Mouse (Mus musculus): ENCODE results near the gene Lima1. TPM values are rescaled to one million over a fixed set of nuclear protein-coding genes. Genes with fewer than 3 reads are reported as not detected.

Gene Lima1
- polyA plus RNA-seq, 1 experiment from 2014 or later: 96.4 TPM

GRCm38 (mm10) chr15:99740229-99740628 is 135.0 kb downstream of the Lima1 start:
- no peak overlapping the region for H3K4me2 ChIP-seq (replicated peaks)
- no peaks in the 10 kb centered on the region for H3K9me3 ChIP-seq
- WGBS: 94% methylated on average over 4 of the region's 4 CpGs
- no peaks in the 10 kb centered on the region for H3K27me3 ChIP-seq (replicated peaks)
- no peaks in the 10 kb centered on the region for H3K4me1 ChIP-seq (replicated peaks)
- peaks cover 31% of the 10 kb centered on the region for H3K36me3 ChIP-seq
- H3K9ac ChIP-seq: no peak overlapping the region
- ATAC-seq: no peak
- no peak overlapping the region for H3K27ac ChIP-seq
- no peak overlapping the region for H3K4me3 ChIP-seq (replicated peaks)

GRCm38 (mm10) chr15:99736675-99737074 is 138.6 kb downstream of the Lima1 start:
- H3K4me1 ChIP-seq (replicated peaks): no peaks in the 10 kb centered on the region
- 87% methylated on average over 11 of the region's 11 CpGs for WGBS
- no peak overlapping the region for H3K4me2 ChIP-seq (replicated peaks)
- peaks cover 27% of the 10 kb centered on the region for H3K36me3 ChIP-seq
- H3K4me3 ChIP-seq (replicated peaks): no peak overlapping the region
- H3K9ac ChIP-seq: no peak overlapping the region
- H3K9me3 ChIP-seq: no peaks in the 10 kb centered on the region
- no peaks in the 10 kb centered on the region for H3K27me3 ChIP-seq (replicated peaks)
- no peak overlapping the region for H3K27ac ChIP-seq
- ATAC-seq: no peak

- Histone ChIP-seq H3K4me1 (replicated peaks) (no peaks in the 10 kb centered on the region), H3K4me3 (replicated peaks) (no peak overlapping the region), H3K4me2 (replicated peaks) (no peak overlapping the region), H3K9ac (no peak overlapping the region), H3K27me3 (replicated peaks) (no peaks in the 10 kb centered on the region), H3K9me3 (no peaks in the 10 kb centered on the region), H3K36me3 (peaks cover 27% of the 10 kb centered on the region; the same call in 1 of the 2 replicates), H3K27ac (no peak overlapping the region)
- 90% methylated on average over 2 of the region's 2 CpGs for WGBS
- no peak for ATAC-seq
These were observed 139.6 kb downstream of the Lima1 start for GRCm38 (mm10) chr15:99735631-99736030.

DNA sequence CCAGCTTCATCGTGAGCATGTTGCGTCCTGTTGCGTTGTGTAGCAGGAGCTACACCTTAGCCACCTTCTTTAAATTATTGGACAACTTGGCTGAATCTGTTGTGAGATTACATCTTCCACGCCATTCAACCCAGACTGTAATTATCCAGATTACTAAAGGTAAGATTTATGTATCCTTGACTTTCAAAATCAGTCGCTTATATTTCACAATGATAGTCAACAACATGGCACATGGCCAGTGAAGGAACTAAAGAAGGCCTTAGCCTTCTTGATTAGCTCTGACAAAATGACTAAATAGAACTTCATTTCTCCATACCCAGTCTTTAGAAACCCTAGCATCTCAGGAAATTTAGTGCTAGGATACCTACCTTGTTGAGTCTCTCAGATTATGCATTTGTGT is 142.1 kb downstream of the Lima1 start:
- Histone ChIP-seq H3K9me3 (no peaks in the 10 kb centered on the region), H3K4me1 (replicated peaks) (no peaks in the 10 kb centered on the region), H3K27me3 (replicated peaks) (no peaks in the 10 kb centered on the region), H3K4me2 (replicated peaks) (no peak overlapping the region), H3K36me3 (peaks cover 29% of the 10 kb centered on the region), H3K4me3 (replicated peaks) (no peak overlapping the region), H3K27ac (no peak overlapping the region), H3K9ac (no peak overlapping the region)
- ATAC-seq: no peak
- 94% methylated on average over 5 of the region's 5 CpGs for WGBS

GRCm38 (mm10) chr15:99731678-99732077 is 143.6 kb downstream of the Lima1 start:
- no peaks in the 10 kb centered on the region for H3K27me3 ChIP-seq (replicated peaks)
- no peaks in the 10 kb centered on the region for H3K9me3 ChIP-seq
- 89% methylated on average over 3 of the region's 3 CpGs for WGBS
- peaks cover 35% of the 10 kb centered on the region for H3K36me3 ChIP-seq
- H3K9ac ChIP-seq: no peak overlapping the region
- H3K27ac ChIP-seq: no peak overlapping the region
- H3K4me3 ChIP-seq (replicated peaks): no peak overlapping the region
- H3K4me2 ChIP-seq (replicated peaks): no peak overlapping the region
- H3K4me1 ChIP-seq (replicated peaks): 0 out of 2 replicates have a peak, but pooled peaks cover under 1% of the 10 kb centered on the region
- ATAC-seq: no peak

DNA sequence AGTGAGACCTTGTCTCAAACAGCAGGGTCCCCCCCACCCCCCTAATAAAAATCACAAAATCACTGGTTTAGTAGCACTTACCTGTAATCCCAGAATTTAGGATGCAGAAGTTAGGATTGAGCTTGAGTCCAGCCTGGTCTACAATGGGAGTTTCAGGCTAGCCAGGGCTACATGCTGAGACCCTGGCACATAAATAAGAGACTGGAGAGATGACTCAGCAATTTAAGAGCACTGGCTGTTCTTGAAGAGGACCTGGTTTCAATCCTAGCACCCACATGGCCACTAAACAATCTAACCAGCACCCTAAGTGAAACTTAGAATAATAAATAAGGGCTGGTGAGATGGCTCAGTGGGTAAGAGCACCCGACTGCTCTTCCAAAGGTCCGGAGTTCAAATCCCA is 144.1 kb downstream of the Lima1 start:
- Histone ChIP-seq H3K4me3 (replicated peaks) (no peak overlapping the region), H3K36me3 (peaks cover 30% of the 10 kb centered on the region), H3K27me3 (replicated peaks) (no peaks in the 10 kb centered on the region), H3K9ac (no peak overlapping the region), H3K4me1 (replicated peaks) (0 out of 2 replicates have a peak, but pooled peaks cover 4% of the 10 kb centered on the region), H3K27ac (no peak overlapping the region), H3K9me3 (no peaks in the 10 kb centered on the region), H3K4me2 (replicated peaks) (no peak overlapping the region)
- 92% methylated on average over 2 of the region's 2 CpGs for WGBS
- no peak for ATAC-seq

- Histone ChIP-seq H3K27ac (no peak overlapping the region), H3K4me1 (replicated peaks) (peaks cover 13% of the 10 kb centered on the region), H3K9ac (no peak overlapping the region), H3K36me3 (peaks cover 20% of the 10 kb centered on the region), H3K4me3 (replicated peaks) (no peak overlapping the region), H3K9me3 (no peaks in the 10 kb centered on the region), H3K27me3 (replicated peaks) (no peaks in the 10 kb centered on the region), H3K4me2 (replicated peaks) (no peak overlapping the region)
- 95% methylated on average over 4 of the region's 4 CpGs for WGBS
- no peak for ATAC-seq
These were observed 146.0 kb downstream of the Lima1 start for GRCm38 (mm10) chr15:99729056-99729783.

Other genes starting within 250 kb of the Lima1 start
- 108 and 120 TPM in 2 replicates for gene Racgap1, start 223.8 kb downstream of the Lima1 start, polyA plus RNA-seq (2015; fragmentation: Nextera tagmentation; extraction: Ambion mirVana)
- gene Asic1, start 205.1 kb downstream of the Lima1 start, polyA plus RNA-seq (2015; fragmentation: Nextera tagmentation; extraction: Ambion mirVana): 2.2 and 2.4 TPM in 2 replicates
- 23.5 and 34.0 TPM in 2 replicates for gene Smarcd1, start 173.3 kb downstream of the Lima1 start, polyA plus RNA-seq (2015; fragmentation: Nextera tagmentation; extraction: Ambion mirVana)
- gene Gm17349, start 170.0 kb downstream of the Lima1 start, polyA plus RNA-seq (2015; fragmentation: Nextera tagmentation; extraction: Ambion mirVana): not detected in 2 replicates
- gene Gpd1, start 157.9 kb downstream of the Lima1 start, polyA plus RNA-seq (2015; fragmentation: Nextera tagmentation; extraction: Ambion mirVana): 11.6 and 15.5 TPM in 2 replicates
- 187 and 218 TPM in 2 replicates for gene Cox14, start 149.8 kb downstream of the Lima1 start, polyA plus RNA-seq (2015; fragmentation: Nextera tagmentation; extraction: Ambion mirVana)
- gene Cers5, start 102.6 kb downstream of the Lima1 start, polyA plus RNA-seq (2015; fragmentation: Nextera tagmentation; extraction: Ambion mirVana): 48.1 and 49.5 TPM in 2 replicates
- not detected in 2 replicates for gene Fam186a, start 91.6 kb upstream of the Lima1 start, polyA plus RNA-seq (2015; fragmentation: Nextera tagmentation; extraction: Ambion mirVana)
- gene Larp4, start 94.6 kb upstream of the Lima1 start, polyA plus RNA-seq (2015; fragmentation: Nextera tagmentation; extraction: Ambion mirVana): 40.5 and 46.4 TPM in 2 replicates
- 7.6 and 8.1 TPM in 2 replicates for gene Dip2b, start 163.2 kb upstream of the Lima1 start, polyA plus RNA-seq (2015; fragmentation: Nextera tagmentation; extraction: Ambion mirVana)